Mouse (Mus musculus): ENCODE data around the gene Ireb2. TPM values are rescaled to one million over a fixed set of nuclear protein-coding genes. Genes with fewer than 3 reads are reported as not detected.

Gene Ireb2
- polyA plus RNA-seq, 1 experiment from 2014 or later = 46.4 TPM

DNA sequence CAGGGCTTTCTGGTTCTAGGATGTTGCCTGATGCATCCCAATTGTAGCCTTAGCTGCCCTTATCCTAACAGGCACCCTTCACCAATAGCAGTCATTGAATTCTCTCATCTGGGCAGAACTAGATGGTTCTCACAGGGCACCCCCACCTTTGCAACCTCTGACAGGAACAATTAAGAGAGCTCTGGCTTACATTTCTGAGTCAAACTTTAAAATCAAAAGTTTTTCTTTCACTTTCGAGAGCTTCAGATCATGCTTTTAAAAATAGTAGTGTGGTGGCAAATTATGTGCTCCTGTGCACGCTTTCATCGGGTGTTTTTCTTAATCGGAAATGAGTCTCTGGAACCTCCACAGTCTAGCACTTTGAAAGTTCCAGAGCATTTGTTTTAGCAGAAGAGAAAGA lies 97.5 kb downstream of the Ireb2 start:
- Histone ChIP-seq H3K4me3 (no peak overlapping the region), H3K27me3 (ENCODE audit: poor library complexity, severe bottlenecking) (no peaks in the 10 kb centered on the region), H3K27ac (no peak overlapping the region), H3K4me1 (no peaks in the 10 kb centered on the region), H3K9me3 (0 out of 2 replicates have a peak, but pooled peaks cover 4% of the 10 kb centered on the region), H3K36me3 (replicated peaks) (peaks cover 40% of the 10 kb centered on the region)
- WGBS = 91% methylated on average over 4 of the region's 4 CpGs
- no peak for DNase-seq (ENCODE audit: extremely low spot score, low spot score)

Other genes starting within 250 kb of the Ireb2 start
- gene Acsbg1, start 201.9 kb upstream of the Ireb2 start, polyA plus RNA-seq (2016; fragmentation: Nextera tagmentation; extraction: Ambion mirVana) = 7.7 and 9.6 TPM in 2 replicates
- 3.1 TPM in 2 replicates for gene Dnaja4, start 164.9 kb upstream of the Ireb2 start, polyA plus RNA-seq (2016; fragmentation: Nextera tagmentation; extraction: Ambion mirVana)
- 183 and 188 TPM in 2 replicates for gene Wdr61, start 129.3 kb upstream of the Ireb2 start, polyA plus RNA-seq (2016; fragmentation: Nextera tagmentation; extraction: Ambion mirVana)
- 1,057 and 1,193 TPM in 2 replicates for gene Crabp1, start 99.0 kb upstream of the Ireb2 start, polyA plus RNA-seq (2016; fragmentation: Nextera tagmentation; extraction: Ambion mirVana)
- gene Hykk, start 53.5 kb downstream of the Ireb2 start, polyA plus RNA-seq (2016; fragmentation: Nextera tagmentation; extraction: Ambion mirVana) = 4.3 and 5.0 TPM in 2 replicates
- gene Psma4, start 87.0 kb downstream of the Ireb2 start, polyA plus RNA-seq (2016; fragmentation: Nextera tagmentation; extraction: Ambion mirVana) = 327 and 338 TPM in 2 replicates
- gene AY074887, start 87.2 kb downstream of the Ireb2 start, polyA plus RNA-seq (2016; fragmentation: Nextera tagmentation; extraction: Ambion mirVana) = 0.77 and 1.1 TPM in 2 replicates
- gene Chrna5, start 117.1 kb downstream of the Ireb2 start, polyA plus RNA-seq (2016; fragmentation: Nextera tagmentation; extraction: Ambion mirVana) = 0.42 TPM in 2 replicates
- gene Chrna3, start 162.8 kb downstream of the Ireb2 start, polyA plus RNA-seq (2016; fragmentation: Nextera tagmentation; extraction: Ambion mirVana) = 4.9 and 5.4 TPM in 2 replicates
- gene Chrnb4, start 185.0 kb downstream of the Ireb2 start, polyA plus RNA-seq (2016; fragmentation: Nextera tagmentation; extraction: Ambion mirVana) = 1.6 and 1.8 TPM in 2 replicates

All from forebrain, embryonic 10.5 days (tissue).